Mouse (Mus musculus) ES-Bruce4 (cell line): ENCODE measurements at regions not wholly inside any gene's neighbourhood (a gene's known extent, or its start where the extent isn't known, plus 50 kb on each side); places are given as distances from the start of the nearest gene placed in this dataset.

Source experiments
- CTCF ChIP-seq: IDR thresholded peaks from one replicate; pipeline ENCODE4 v1.8.1; 2011; ENCODE audit warnings: low read depth, low read length
- EP300 ChIP-seq: IDR thresholded peaks from 2 replicates; pipeline ENCODE4 v1.6.1; 2011; ENCODE audit warnings: low read depth, low read length; ENCODE audit not compliant: insufficient read depth
- POLR2A ChIP-seq: IDR thresholded peaks from one replicate; pipeline ENCODE4 v1.8.1; 2011; ENCODE audit warnings: low read length; ENCODE audit not compliant: insufficient read depth

- TF ChIP-seq POLR2A (no peak), CTCF (no peak), EP300 (no peak)
Measured at GRCm38 (mm10) chr8:35323180-35323975, 442.2 kb upstream of the Gm19410 start.
